Mouse (Mus musculus) stomach, postnatal 0 days (tissue): Measurements from ENCODE around the gene Enah. TPM values are rescaled to one million over a fixed set of nuclear protein-coding genes. Genes with fewer than 3 reads are reported as not detected.
A peak's percentile ranks its signal among the peaks of the same experiment; 100 is the strongest.

Experiments used
- ATAC-seq: fragments of 200-750 bp; cut with Nextera tagmentation; 2 replicates; pipeline ENCODE4 v1.8.0; 2017; ENCODE audit not compliant: low FRiP score, low TSS enrichment
- DNase-seq: peaks from one replicate; pipeline ENCODE4 v3.0.0-alpha.2; 2016; ENCODE audit warnings: low spot score
- H3K27ac ChIP-seq: fragments of 300-500 bp; sonication (generic); replicated peaks from 2 replicates; pipeline ENCODE4 v1.5.1; 2014; ENCODE audit warnings: mild to moderate bottlenecking, control low read depth
- H3K27me3 ChIP-seq: fragments of 300-500 bp; sonication (generic); 2 replicates; pipeline ENCODE4 v1.6.1; 2014; ENCODE audit warnings: low read length; ENCODE audit not compliant: control insufficient read depth, insufficient read depth
- H3K36me3 ChIP-seq: fragments of 300-500 bp; sonication (generic); 2 replicates; pipeline ENCODE4 v1.6.1; 2014; ENCODE audit warnings: low read length, mixed read lengths; ENCODE audit not compliant: control insufficient read depth, insufficient read depth
- H3K4me1 ChIP-seq: fragments of 300-500 bp; sonication (generic); replicated peaks from 2 replicates; pipeline ENCODE4 v1.6.1; 2014; ENCODE audit warnings: antibody characterized with exemption; ENCODE audit not compliant: control insufficient read depth, insufficient read depth
- H3K4me2 ChIP-seq: fragments of 300-500 bp; sonication (generic); replicated peaks from 2 replicates; pipeline ENCODE4 v1.6.1; 2014; ENCODE audit warnings: low read depth, mild to moderate bottlenecking, control low read depth, moderate library complexity
- H3K4me3 ChIP-seq: fragments of 300-500 bp; sonication (generic); 2 replicates; pipeline ENCODE4 v1.5.1; 2014; ENCODE audit warnings: low read depth, low read length, control low read depth
- H3K9ac ChIP-seq: fragments of 300-500 bp; sonication (generic); 2 replicates; pipeline ENCODE4 v1.6.1; 2014; ENCODE audit warnings: mild to moderate bottlenecking, low read length, control low read depth, mixed read lengths
- H3K9me3 ChIP-seq: fragments of 300-500 bp; sonication (generic); 2 replicates; pipeline ENCODE4 v1.6.1; 2016; ENCODE audit warnings: low read length; ENCODE audit not compliant: control insufficient read depth
- CTCF ChIP-seq: IDR thresholded peaks from 2 replicates; pipeline ENCODE4 v1.5.1; 2016; ENCODE audit warnings: antibody characterized with exemption, low read depth, mild to moderate bottlenecking, moderate library complexity
- EP300 ChIP-seq: optimal IDR thresholded peaks from 2 replicates; pipeline ENCODE3; 2016; ENCODE audit warnings: antibody characterized with exemption
- WGBS: fragments of 180-500 bp; shearing (Covaris S2); extraction: QIAGEN DNeasy Blood & Tissue Kit; methylation state at CpG from one replicate; pipeline ENCODE4 v1.1.7; 2014; 5-methylcytosine and 5-hydroxymethylcytosine counted together
- polyA plus RNA-seq: library from polyadenylated mRNA; unstranded; fragments of >200 nt; fragmentation: Nextera tagmentation; extraction: Ambion mirVana; gene quantifications from 2 replicates; pipeline ENCODE4 v1.2.1, GENCODE M21; 2015

Enah gene
- polyA plus RNA-seq: 8.4 and 8.5 TPM in 2 replicates

- Histone ChIP-seq H3K4me2 (peak within 1 kb of the TSS; percentile 87), H3K4me3 (peak within 1 kb of the TSS; percentile 94), H3K9ac (peak within 1 kb of the TSS; percentile 91), H3K9me3 (no peaks in the 10 kb centered on the region), H3K27ac (peak within 1 kb of the TSS; percentile 93), H3K36me3 (no peaks in the 10 kb centered on the region), H3K4me1 (no peaks in the 10 kb centered on the region), H3K27me3 (no peaks in the 10 kb centered on the region)
- DNase-seq (peak; percentile 70), ATAC-seq (peak; percentile 81)
- 2% methylated on average over 55 of the region's 109 CpGs for WGBS
- TF ChIP-seq CTCF: no peak
- TF ChIP-seq EP300: no peak
Observed at GRCm38 (mm10) chr1:182019926-182020801, at the start of gene Enah. Gene Enah, minus strand, starts transcription at chr1:182019990.

- 77% methylated on average over 7 of the region's 7 CpGs for WGBS
- no peak for DNase-seq
- no peak; the same call in 1 of the 2 replicates for ATAC-seq
- H3K9me3 ChIP-seq: no peaks in the 10 kb centered on the region
- H3K27me3 ChIP-seq: no peaks in the 10 kb centered on the region
- TF ChIP-seq CTCF: no peak
- TF ChIP-seq EP300: no peak
- H3K36me3 ChIP-seq: no peaks in the 10 kb centered on the region
- no peak overlapping the region; the same call in 1 of the 2 replicates for H3K27ac ChIP-seq
- no peak overlapping the region for H3K4me2 ChIP-seq
- H3K9ac ChIP-seq: no peak overlapping the region
- H3K4me1 ChIP-seq: no peaks in the 10 kb centered on the region
- H3K4me3 ChIP-seq: no peak overlapping the region
Observed at GRCm38 (mm10) chr1:182068136-182068535, 48.3 kb upstream of the Enah start.

- DNase-seq (no peak), ATAC-seq (no peak)
- Histone ChIP-seq H3K9ac (no peak overlapping the region), H3K4me1 (no peaks in the 10 kb centered on the region), H3K4me3 (no peak overlapping the region), H3K4me2 (no peak overlapping the region), H3K9me3 (no peaks in the 10 kb centered on the region), H3K27ac (no peak overlapping the region), H3K27me3 (no peaks in the 10 kb centered on the region), H3K36me3 (no peaks in the 10 kb centered on the region)
- WGBS: 49% methylated on average over 9 of the region's 9 CpGs
- TF ChIP-seq CTCF (no peak), EP300 (no peak)
Observed at GRCm38 (mm10) chr1:182066527-182067465, 47.0 kb upstream of the Enah start.

GRCm38 (mm10) chr1:182063716-182064115 lies 43.9 kb upstream of the Enah start:
- WGBS: 72% methylated on average over 8 of the region's 8 CpGs
- TF ChIP-seq EP300 (no peak), CTCF (no peak)
- Histone ChIP-seq H3K4me3 (no peak overlapping the region), H3K4me2 (no peak overlapping the region), H3K27me3 (no peaks in the 10 kb centered on the region), H3K27ac (no peak overlapping the region), H3K4me1 (no peaks in the 10 kb centered on the region), H3K9me3 (no peaks in the 10 kb centered on the region), H3K9ac (no peak overlapping the region), H3K36me3 (no peaks in the 10 kb centered on the region)
- DNase-seq (no peak), ATAC-seq (no peak)

- WGBS: 95% methylated on average over 8 of the region's 8 CpGs
- no peaks in the 10 kb centered on the region for H3K36me3 ChIP-seq
- H3K9me3 ChIP-seq: no peaks in the 10 kb centered on the region
Observed at GRCm38 (mm10) chr1:182062801-182063200, 43.0 kb upstream of the Enah start.

More at GRCm38 (mm10) chr1:182062801-182063200, 43.0 kb upstream of the Enah start:
- Histone ChIP-seq H3K4me1 (no peaks in the 10 kb centered on the region), H3K27ac (no peak overlapping the region), H3K27me3 (no peaks in the 10 kb centered on the region), H3K4me2 (no peak overlapping the region), H3K9ac (no peak overlapping the region), H3K4me3 (no peak overlapping the region)
- TF ChIP-seq CTCF: no peak
- no peak for TF ChIP-seq EP300
- no peak for ATAC-seq
- no peak for DNase-seq
